Mouse (Mus musculus) midbrain, embryonic 11.5 days (tissue): ENCODE measurements around the gene Sgcb. TPM values are rescaled to one million over a fixed set of nuclear protein-coding genes. Genes with fewer than 3 reads are reported as not detected.

Source experiments
- ATAC-seq: fragments of 200-750 bp; cut with Nextera tagmentation; 2 replicates; pipeline ENCODE4 v1.8.0; 2017; ENCODE audit warnings: moderate TSS enrichment, moderate library complexity; ENCODE audit not compliant: low FRiP score
- DNase-seq: peaks from one replicate; pipeline ENCODE4 v3.0.0; 2015; ENCODE audit warnings: low spot score; ENCODE audit errors: missing footprints
- H3K27ac ChIP-seq: fragments of 300-500 bp; sonication (generic); 2 replicates; pipeline ENCODE4 v1.5.1; 2014; ENCODE audit warnings: low read depth, low read length
- H3K27me3 ChIP-seq: fragments of 300-500 bp; sonication (generic); 2 replicates; pipeline ENCODE4 v1.6.1; 2014; ENCODE audit warnings: mild to moderate bottlenecking, low read length, moderate library complexity, mixed read lengths; ENCODE audit not compliant: control insufficient read depth, insufficient read depth
- H3K36me3 ChIP-seq: fragments of 300-500 bp; sonication (generic); 2 replicates; pipeline ENCODE4 v1.6.1; 2014; ENCODE audit warnings: mild to moderate bottlenecking, low read length, moderate library complexity, mixed read lengths; ENCODE audit not compliant: control insufficient read depth, insufficient read depth
- H3K4me1 ChIP-seq: fragments of 300-500 bp; sonication (generic); 2 replicates; pipeline ENCODE4 v1.6.1; 2014; ENCODE audit warnings: low read length; ENCODE audit not compliant: control insufficient read depth, insufficient read depth
- H3K4me2 ChIP-seq: fragments of 300-500 bp; sonication (generic); 2 replicates; pipeline ENCODE4 v1.6.1; 2014; ENCODE audit warnings: mild to moderate bottlenecking, moderate library complexity
- H3K4me3 ChIP-seq: fragments of 300-500 bp; sonication (generic); 2 replicates; pipeline ENCODE4 v1.5.1; 2014; ENCODE audit warnings: low read depth, low read length
- H3K9ac ChIP-seq: fragments of 300-500 bp; sonication (generic); 2 replicates; pipeline ENCODE4 v1.6.1; 2014; ENCODE audit warnings: low read length
- H3K9me3 ChIP-seq: fragments of 300-500 bp; sonication (generic); 2 replicates; pipeline ENCODE4 v1.6.1; 2016; ENCODE audit warnings: low read length; ENCODE audit not compliant: control insufficient read depth
- WGBS: fragments of 180-500 bp; shearing (Covaris S2); extraction: QIAGEN DNeasy Blood & Tissue Kit; methylation state at CpG from one replicate; pipeline ENCODE4 v1.1.7; 2014; 5-methylcytosine and 5-hydroxymethylcytosine counted together
- polyA plus RNA-seq: library from polyadenylated mRNA; unstranded; fragments of >200 nt; fragmentation: Nextera tagmentation; extraction: Ambion mirVana; gene quantifications from 2 replicates; pipeline ENCODE4 v1.2.1, GENCODE M21; 2014

Gene Sgcb
- polyA plus RNA-seq, 1 experiment from 2014 or later: 20.4 TPM

- DNase-seq: no peak
- 75% methylated on average over 4 of the region's 4 CpGs for WGBS
Measured at GRCm38 (mm10) chr5:73642091-73642490, 5.5 kb downstream of the Sgcb start.

GRCm38 (mm10) chr5:73641058-73641457 lies 6.5 kb downstream of the Sgcb start:
- Histone ChIP-seq H3K4me1 (no peaks in the 10 kb centered on the region), H3K27me3 (no peaks in the 10 kb centered on the region), H3K36me3 (no peaks in the 10 kb centered on the region), H3K9ac (no peak overlapping the region), H3K9me3 (no peaks in the 10 kb centered on the region), H3K4me2 (no peak overlapping the region), H3K4me3 (no peak overlapping the region), H3K27ac (no peak overlapping the region)
- ATAC-seq (no peak), DNase-seq (no peak)
- 89% methylated on average over 3 of the region's 3 CpGs for WGBS

More at GRCm38 (mm10) chr5:73642091-73642490, 5.5 kb downstream of the Sgcb start:
- Histone ChIP-seq H3K36me3 (no peaks in the 10 kb centered on the region), H3K4me1 (peaks cover 7% of the 10 kb centered on the region), H3K9me3 (no peaks in the 10 kb centered on the region), H3K4me3 (no peak overlapping the region), H3K27me3 (0 out of 2 replicates have a peak, but pooled peaks cover 2% of the 10 kb centered on the region), H3K9ac (no peak overlapping the region), H3K27ac (no peak overlapping the region), H3K4me2 (no peak overlapping the region)
- ATAC-seq: no peak

- Histone ChIP-seq H3K4me3 (no peak overlapping the region), H3K36me3 (peaks cover 3% of the 10 kb centered on the region), H3K27me3 (no peaks in the 10 kb centered on the region), H3K27ac (no peak overlapping the region), H3K9me3 (peaks cover 3% of the 10 kb centered on the region; the same call in 1 of the 2 replicates), H3K9ac (no peak overlapping the region), H3K4me2 (no peak overlapping the region), H3K4me1 (no peaks in the 10 kb centered on the region)
- ATAC-seq (peak; percentile 52; the same call in 1 of the 2 replicates), DNase-seq (peak; percentile 90)
- WGBS: 47% methylated on average over 8 of the region's 8 CpGs
Measured at GRCm38 (mm10) chr5:73637337-73638107, 10.1 kb downstream of the Sgcb start.

- Histone ChIP-seq H3K36me3 (peaks cover 3% of the 10 kb centered on the region), H3K4me3 (no peak overlapping the region), H3K4me2 (no peak overlapping the region), H3K27ac (no peak overlapping the region), H3K27me3 (no peaks in the 10 kb centered on the region), H3K4me1 (peaks cover 6% of the 10 kb centered on the region), H3K9me3 (peaks cover 3% of the 10 kb centered on the region; the same call in 1 of the 2 replicates), H3K9ac (no peak overlapping the region)
- DNase-seq (peak; percentile 98), ATAC-seq (peak; percentile 33; the same call in 1 of the 2 replicates)
- WGBS: 58% methylated on average over 8 of the region's 8 CpGs
Measured at GRCm38 (mm10) chr5:73633141-73633540, 14.4 kb downstream of the Sgcb start.

- Histone ChIP-seq H3K27ac (no peak within 1 kb of the TSS), H3K4me1 (peaks cover 6% of the 10 kb centered on the region), H3K36me3 (peaks cover 3% of the 10 kb centered on the region), H3K4me2 (no peak within 1 kb of the TSS), H3K9me3 (peaks cover 3% of the 10 kb centered on the region; the same call in 1 of the 2 replicates), H3K27me3 (no peaks in the 10 kb centered on the region), H3K9ac (no peak within 1 kb of the TSS), H3K4me3 (no peak within 1 kb of the TSS)
- no peak for DNase-seq
- ATAC-seq: no peak
- 77% methylated on average over 8 of the region's 8 CpGs for WGBS
Measured at GRCm38 (mm10) chr5:73632291-73632690, 15.3 kb downstream of the Sgcb start, which contains the start of gene Lrrc66. Lrrc66 (minus strand) TSS chr5:73632526.

GRCm38 (mm10) chr5:73631001-73631558 lies 16.5 kb downstream of the Sgcb start:
- 48% methylated on average over 10 of the region's 10 CpGs for whole genome bisulfite sequencing
- Histone ChIP-seq H3K9me3 (peaks cover 3% of the 10 kb centered on the region; the same call in 1 of the 2 replicates), H3K27ac (no peak overlapping the region), H3K9ac (no peak overlapping the region), H3K4me2 (no peak overlapping the region), H3K36me3 (peaks cover 3% of the 10 kb centered on the region), H3K4me3 (no peak overlapping the region), H3K4me1 (peaks cover 6% of the 10 kb centered on the region), H3K27me3 (no peaks in the 10 kb centered on the region)
- no peak for DNase-seq
- peak; percentile 55; the same call in 1 of the 2 replicates for ATAC-seq

- H3K36me3 ChIP-seq: peaks cover 3% of the 10 kb centered on the region
- no peak overlapping the region for H3K4me2 ChIP-seq
- no peak for ATAC-seq
- no peak overlapping the region for H3K9ac ChIP-seq
- no peak overlapping the region for H3K4me3 ChIP-seq
- WGBS: 89% methylated on average over 5 of the region's 5 CpGs
- peaks cover 6% of the 10 kb centered on the region for H3K4me1 ChIP-seq
- H3K27ac ChIP-seq: no peak overlapping the region
- no peaks in the 10 kb centered on the region for H3K27me3 ChIP-seq
- peaks cover 3% of the 10 kb centered on the region; the same call in 1 of the 2 replicates for H3K9me3 ChIP-seq
- DNase-seq: no peak
Measured at GRCm38 (mm10) chr5:73630141-73630540, 17.4 kb downstream of the Sgcb start.

GRCm38 (mm10) chr5:73627991-73628390 lies 19.6 kb downstream of the Sgcb start:
- H3K27ac ChIP-seq: no peak overlapping the region
- ATAC-seq: no peak
- 77% methylated on average over 15 of the region's 15 CpGs for WGBS

GRCm38 (mm10) chr5:73627559-73627958 lies 20.0 kb downstream of the Sgcb start:
- DNase-seq (no peak), ATAC-seq (no peak)
- peaks cover 6% of the 10 kb centered on the region for H3K4me1 ChIP-seq
- H3K27me3 ChIP-seq: no peaks in the 10 kb centered on the region
- no peaks in the 10 kb centered on the region for H3K36me3 ChIP-seq
- H3K27ac ChIP-seq: no peak overlapping the region
- H3K4me2 ChIP-seq: no peak overlapping the region
- no peak overlapping the region for H3K4me3 ChIP-seq
- no peaks in the 10 kb centered on the region for H3K9me3 ChIP-seq
- no peak overlapping the region for H3K9ac ChIP-seq
- 49% methylated on average over 4 of the region's 4 CpGs for WGBS

More at GRCm38 (mm10) chr5:73627991-73628390, 19.6 kb downstream of the Sgcb start:
- Histone ChIP-seq H3K9ac (no peak overlapping the region), H3K27me3 (no peaks in the 10 kb centered on the region), H3K9me3 (no peaks in the 10 kb centered on the region), H3K36me3 (no peaks in the 10 kb centered on the region; the same call in 1 of the 2 replicates), H3K4me1 (peaks cover 6% of the 10 kb centered on the region), H3K4me2 (no peak overlapping the region), H3K4me3 (no peak overlapping the region)
- DNase-seq: no peak
